Mouse (Mus musculus) adrenal gland, adult 18-20 months (tissue): ENCODE results near the gene Phyh. TPM values are rescaled to one million over a fixed set of nuclear protein-coding genes. Genes with fewer than 3 reads are reported as not detected.

Experiments
- total RNA-seq, 2 experiments: library from RNA; stranded (reverse); gene quantifications; 1 replicate in 1 of 2; 2 replicates in 1 of 2; pipeline ENCODE4 v1.2.3; 2021

Gene Phyh
- total RNA-seq, 2 experiments from 2014 or later = 343 to 349 TPM

Other genes with a start within 250 kb of the Phyh start
- 10 to 100 TPM; 14.3 to 18.6 TPM for gene Bend7, start 201.2 kb upstream of the Phyh start, total RNA-seq
- gene Sephs1, start 37.5 kb upstream of the Phyh start, total RNA-seq = 10 to 100 TPM; 31.5 to 43.5 TPM
- not detected for gene Ucma, start 57.1 kb downstream of the Phyh start, total RNA-seq
- gene Mcm10, start 93.8 kb downstream of the Phyh start, total RNA-seq = 1 to 10 TPM; 3.4 to 3.7 TPM
- 100 to 1,000 TPM in 1 of 2 experiments, 10 to 100 TPM in 1; 97.8 to 174 TPM for gene Optn, start 145.0 kb downstream of the Phyh start, total RNA-seq
- 10 to 100 TPM; 12.9 to 57.7 TPM for gene Ccdc3, start 218.8 kb downstream of the Phyh start, total RNA-seq